Mouse (Mus musculus) limb, embryonic 10.5 days (tissue): ENCODE measurements around the gene Gm10772. TPM values are rescaled to one million over a fixed set of nuclear protein-coding genes. Genes with fewer than 3 reads are reported as not detected.
"Not testable (repeated sequence)": the region's sequence is repeated elsewhere in the genome, so short reads cannot be mapped to it uniquely, and the experiment has no call there.

Experiments used
- DNase-seq: peaks from one replicate; pipeline ENCODE4 v3.0.0-alpha.2; 2017; ENCODE audit warnings: low spot score
- H3K27ac ChIP-seq: fragments of 300-500 bp; sonication (generic); 2 replicates; pipeline ENCODE4 v1.5.1; 2016; ENCODE audit warnings: mild to moderate bottlenecking
- H3K27me3 ChIP-seq: fragments of 300-500 bp; sonication (generic); 2 replicates; pipeline ENCODE4 v1.6.1; 2016; ENCODE audit warnings: low read depth, mild to moderate bottlenecking; ENCODE audit not compliant: poor library complexity, severe bottlenecking
- H3K36me3 ChIP-seq: fragments of 300-500 bp; sonication (generic); 2 replicates; pipeline ENCODE4 v1.6.1; 2016; ENCODE audit warnings: mild to moderate bottlenecking, moderate library complexity
- H3K4me1 ChIP-seq: fragments of 300-500 bp; sonication (generic); 2 replicates; pipeline ENCODE4 v1.6.1; 2016
- H3K4me3 ChIP-seq: fragments of 300-500 bp; sonication (generic); 2 replicates; pipeline ENCODE4 v1.5.1; 2016; ENCODE audit warnings: mild to moderate bottlenecking, moderate library complexity
- H3K9me3 ChIP-seq: fragments of 300-500 bp; sonication (generic); replicated peaks from 2 replicates; pipeline ENCODE4 v1.6.1; 2016; ENCODE audit warnings: mild to moderate bottlenecking
- WGBS: fragments of 180-500 bp; shearing (Covaris S2); methylation state at CpG from one replicate; pipeline ENCODE4 v1.1.7; 2016; 5-methylcytosine and 5-hydroxymethylcytosine counted together
- polyA plus RNA-seq: library from polyadenylated mRNA; unstranded; fragments of >200 nt; fragmentation: Nextera tagmentation; extraction: Ambion mirVana; gene quantifications from 2 replicates; pipeline ENCODE4 v1.2.1, GENCODE M21; 2016

The Gm10772 gene
- not detected in 2 replicates for polyA plus RNA-seq

- H3K36me3 ChIP-seq, H3K4me1 ChIP-seq, H3K9me3 ChIP-seq, DNase-seq, H3K27me3 ChIP-seq, H3K27ac ChIP-seq, H3K4me3 ChIP-seq: not testable (repeated sequence)
- WGBS: 90% methylated on average over 2 of the region's 3 CpGs
These were observed at the start of gene Gm10772 for GRCm38 (mm10) chr13:66227473-66227872. Gene Gm10772 (minus strand): TSS chr13:66227573.

- not testable (repeated sequence) for H3K27ac ChIP-seq, H3K9me3 ChIP-seq, DNase-seq, H3K36me3 ChIP-seq, H3K27me3 ChIP-seq, H3K4me3 ChIP-seq, H3K4me1 ChIP-seq
- WGBS: no CpG with 5 or more reads among the region's 1 CpGs
These were observed 36.5 kb upstream of the Gm10772 start for GRCm38 (mm10) chr13:66263914-66264313.

GRCm38 (mm10) chr13:66263141-66263540 is 35.8 kb upstream of the Gm10772 start:
- WGBS: 85% methylated on average over 4 of the region's 7 CpGs
- not testable (repeated sequence) for H3K9me3 ChIP-seq, DNase-seq, H3K27me3 ChIP-seq, H3K4me1 ChIP-seq, H3K27ac ChIP-seq, H3K4me3 ChIP-seq, H3K36me3 ChIP-seq

GRCm38 (mm10) chr13:66214349-66214748 is 13.0 kb downstream of the Gm10772 start:
- DNase-seq: no peak
- Histone ChIP-seq H3K4me3 (no peak overlapping the region), H3K27me3 (no peaks in the 10 kb centered on the region), H3K4me1 (no peaks in the 10 kb centered on the region), H3K9me3 (no peaks in the 10 kb centered on the region), H3K36me3 (no peaks in the 10 kb centered on the region), H3K27ac (no peak overlapping the region)
- no CpG with 5 or more reads among the region's 11 CpGs for WGBS

- no CpG with 5 or more reads among the region's 1 CpGs for WGBS
- H3K27ac ChIP-seq, H3K36me3 ChIP-seq, H3K4me3 ChIP-seq, H3K27me3 ChIP-seq, H3K9me3 ChIP-seq, DNase-seq, H3K4me1 ChIP-seq: not testable (repeated sequence)
These were observed 13.6 kb downstream of the Gm10772 start for GRCm38 (mm10) chr13:66213811-66214210.

- H3K4me3 ChIP-seq, H3K27ac ChIP-seq, H3K27me3 ChIP-seq, DNase-seq, H3K36me3 ChIP-seq, H3K9me3 ChIP-seq, H3K4me1 ChIP-seq: not testable (repeated sequence)
- WGBS: 90% methylated on average over 6 of the region's 12 CpGs
These were observed 48.2 kb downstream of the Gm10772 start for GRCm38 (mm10) chr13:66179172-66179571.

Other genes with a start within 250 kb of the Gm10772 start
- gene Gm10324, start 108.0 kb downstream of the Gm10772 start, polyA plus RNA-seq: not detected in 2 replicates
- gene 2410141K09Rik, start 213.5 kb upstream of the Gm10772 start, polyA plus RNA-seq: not detected in 2 replicates